Mouse (Mus musculus): ENCODE data around the gene Ppp6r2.

The Ppp6r2 gene

DNA sequence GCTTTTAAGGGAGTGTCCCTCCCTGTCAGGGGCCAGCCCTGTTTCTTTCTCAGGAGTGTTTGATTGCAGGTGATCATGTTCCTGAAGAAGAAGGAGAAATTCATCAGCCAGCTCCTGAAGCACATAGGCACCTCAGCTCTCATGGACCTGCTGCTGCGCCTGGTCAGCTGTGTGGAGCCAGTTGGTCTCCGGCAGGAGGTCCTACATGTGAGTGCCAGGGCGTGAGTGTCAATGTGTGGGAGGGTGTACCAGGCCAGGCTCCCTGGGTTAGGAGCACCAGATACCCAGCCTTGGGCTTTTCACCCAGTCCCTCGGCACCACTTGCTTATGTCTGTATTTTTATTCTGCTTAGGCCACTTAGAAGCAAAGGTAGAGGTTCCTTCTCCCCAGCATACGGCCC lies 47.6 kb downstream of the Ppp6r2 start:
- DNase-seq (ENCODE audit: low read depth, low spot score), result no peak

GRCm38 (mm10) chr15:89264485-89264884 lies 53.1 kb downstream of the Ppp6r2 start:
- DNase-seq (ENCODE audit: low read depth, low spot score), result no peak

- no peak for DNase-seq (ENCODE audit: low read depth, low spot score)
Observed at GRCm38 (mm10) chr15:89275497-89275896, 64.1 kb downstream of the Ppp6r2 start.

- DNase-seq (ENCODE audit: low read depth, low spot score), result no peak
Observed at GRCm38 (mm10) chr15:89277366-89277765, 66.0 kb downstream of the Ppp6r2 start.

GRCm38 (mm10) chr15:89282546-89282945 lies 71.2 kb downstream of the Ppp6r2 start:
- no peak for DNase-seq (ENCODE audit: low read depth, low spot score)

- DNase-seq (ENCODE audit: low read depth, low spot score), result no peak
Observed at GRCm38 (mm10) chr15:89284094-89284493, 72.7 kb downstream of the Ppp6r2 start.

- no peak for DNase-seq (ENCODE audit: low read depth, low spot score)
Observed at GRCm38 (mm10) chr15:89285004-89285403, 73.7 kb downstream of the Ppp6r2 start.

- no peak for DNase-seq (ENCODE audit: low read depth, low spot score)
Observed at GRCm38 (mm10) chr15:89285478-89285877, 74.1 kb downstream of the Ppp6r2 start.

DNA sequence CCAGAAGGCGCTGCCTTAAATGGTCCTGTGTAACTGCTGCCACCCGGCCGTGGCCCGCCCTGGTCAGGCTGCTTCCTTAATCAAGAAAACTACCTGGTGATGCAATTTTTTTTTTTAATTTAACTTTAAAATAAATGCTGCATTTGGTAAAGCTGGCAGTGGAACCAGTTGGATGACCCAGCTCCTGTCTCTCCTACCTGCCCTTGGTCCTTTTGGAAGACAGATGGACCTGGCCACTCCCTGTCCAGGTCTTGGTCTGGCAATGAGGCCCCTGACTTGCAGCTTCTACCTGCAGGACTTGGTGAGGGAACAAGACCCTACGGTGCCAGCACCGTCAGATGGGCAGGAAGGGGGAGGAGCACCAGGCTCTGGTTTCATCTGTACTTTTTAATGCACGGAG lies 74.8 kb downstream of the Ppp6r2 start:
- no peak for DNase-seq (ENCODE audit: low read depth, low spot score)

DNA sequence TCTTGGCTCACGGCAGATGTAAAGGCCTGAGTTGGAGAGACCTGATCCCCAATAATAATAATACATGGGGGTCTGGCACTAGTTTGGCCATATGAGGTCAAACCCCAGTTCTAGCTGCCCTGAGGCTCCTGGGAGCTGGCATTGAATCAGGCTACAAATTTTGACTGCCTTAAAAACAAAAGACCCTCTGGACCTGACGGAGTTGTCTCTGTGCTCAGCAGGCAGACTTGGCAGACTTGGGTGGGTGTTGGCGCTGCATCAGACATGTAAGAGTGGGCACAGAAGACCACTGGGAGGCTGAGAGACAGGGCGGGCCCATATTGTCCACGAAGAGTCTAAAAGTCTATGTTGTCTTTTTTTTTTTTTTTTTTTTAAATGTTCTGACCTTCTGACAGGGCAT lies 75.2 kb downstream of the Ppp6r2 start:
- no peak for DNase-seq (ENCODE audit: low read depth, low spot score)

DNA sequence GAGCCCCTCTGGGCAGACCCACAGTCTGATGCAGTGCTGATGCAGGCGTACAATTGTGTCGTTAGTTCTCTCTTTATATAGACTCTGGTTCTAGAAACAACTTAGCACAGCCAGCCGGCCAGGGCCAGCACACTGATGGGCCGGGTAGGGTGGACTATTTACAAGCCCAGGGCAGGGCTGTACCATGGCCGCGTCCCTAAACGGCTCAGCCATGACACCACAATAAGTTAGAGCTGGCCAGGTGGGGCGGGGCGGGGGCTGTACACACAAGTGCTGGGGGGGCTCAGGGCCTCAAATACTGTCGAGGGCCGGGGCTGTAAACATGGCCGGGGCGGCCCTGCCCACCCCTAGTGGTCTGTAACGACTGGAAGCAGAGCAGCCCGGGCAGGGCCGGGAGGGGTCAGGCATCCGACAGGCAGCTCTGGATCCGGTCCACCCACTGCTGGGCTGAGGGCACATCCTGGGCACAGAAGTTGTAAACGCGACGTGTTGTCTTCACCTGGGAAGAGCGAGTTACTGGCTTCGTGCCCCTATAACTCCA lies 76.9 kb downstream of the Ppp6r2 start:
- DNase-seq (ENCODE audit: low read depth, low spot score), result no peak

- no peak for DNase-seq (ENCODE audit: low read depth, low spot score)
Observed at GRCm38 (mm10) chr15:89289455-89289854, 78.1 kb downstream of the Ppp6r2 start.

DNA sequence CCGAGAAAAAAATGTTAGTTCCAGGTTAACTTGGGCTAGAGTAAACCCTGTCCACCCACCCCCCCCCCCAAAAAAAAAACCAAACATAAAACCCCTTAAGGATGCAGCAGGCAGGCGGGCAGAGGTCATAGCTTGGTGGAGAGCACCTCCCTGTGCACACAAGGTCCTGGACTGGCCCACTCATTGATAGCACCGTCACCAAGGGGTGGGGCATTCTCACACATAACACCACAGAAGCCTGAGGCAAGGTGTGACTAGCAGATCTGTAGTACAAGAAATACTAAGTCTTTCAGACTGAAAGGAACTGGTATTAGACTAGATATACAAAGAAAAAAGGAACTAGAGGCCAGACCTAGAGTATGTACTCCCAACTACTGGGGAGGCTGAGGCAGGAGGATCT lies 80.2 kb downstream of the Ppp6r2 start:
- DNase-seq (ENCODE audit: low read depth, low spot score), result no peak

DNA sequence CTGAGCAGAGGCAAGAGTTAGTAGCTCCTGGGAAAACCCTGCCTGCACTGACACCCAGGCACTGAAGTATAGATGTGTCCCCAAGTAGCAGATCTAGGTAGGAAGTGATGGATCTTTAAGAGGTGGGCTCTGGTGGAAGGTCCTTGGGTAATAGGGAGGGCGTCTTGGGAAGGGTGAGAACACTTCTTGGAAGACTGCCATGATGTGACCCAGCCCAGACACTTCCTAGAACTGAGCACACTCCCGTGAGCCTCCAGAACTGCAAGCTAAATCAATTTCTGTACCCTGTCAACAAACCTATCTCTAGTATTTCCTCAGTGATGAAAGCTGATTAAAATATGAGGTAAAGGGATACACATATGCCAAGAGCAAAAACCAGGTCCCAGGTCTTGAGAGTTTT lies 81.4 kb downstream of the Ppp6r2 start:
- DNase-seq (ENCODE audit: low read depth, low spot score), result no peak

- no peak for DNase-seq (ENCODE audit: low read depth, low spot score)
Observed at GRCm38 (mm10) chr15:89293778-89294177, 82.4 kb downstream of the Ppp6r2 start.

DNA sequence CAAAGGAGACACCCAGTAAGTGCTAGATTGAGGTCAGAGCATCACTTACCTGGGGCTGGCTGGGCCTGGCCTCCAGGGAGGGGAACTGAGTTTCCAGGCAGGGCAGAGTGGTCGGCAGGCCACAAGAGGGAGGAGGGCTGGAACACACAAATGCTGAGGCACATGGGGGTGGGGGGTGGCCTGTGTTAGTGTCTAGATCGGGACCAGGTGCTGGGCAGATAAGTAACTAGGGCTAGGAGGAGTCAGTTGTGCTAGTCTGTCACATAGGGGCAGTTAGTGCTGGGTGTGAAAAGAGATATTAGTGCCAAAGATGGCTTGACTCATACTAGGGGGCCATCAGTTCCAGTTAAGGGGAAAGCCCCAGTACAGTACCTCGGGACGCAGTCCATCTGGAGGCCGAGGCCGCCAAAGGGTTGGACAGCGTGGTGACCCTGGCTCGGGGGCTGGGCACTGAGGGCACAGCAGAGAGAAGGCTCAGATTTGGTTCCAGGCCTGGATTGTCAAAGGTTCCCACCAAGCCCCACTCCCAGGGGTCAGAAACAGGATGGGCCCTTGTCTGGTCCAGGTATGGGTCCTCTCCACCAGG lies 84.3 kb downstream of the Ppp6r2 start:
- no peak for DNase-seq (ENCODE audit: low read depth, low spot score)

DNA sequence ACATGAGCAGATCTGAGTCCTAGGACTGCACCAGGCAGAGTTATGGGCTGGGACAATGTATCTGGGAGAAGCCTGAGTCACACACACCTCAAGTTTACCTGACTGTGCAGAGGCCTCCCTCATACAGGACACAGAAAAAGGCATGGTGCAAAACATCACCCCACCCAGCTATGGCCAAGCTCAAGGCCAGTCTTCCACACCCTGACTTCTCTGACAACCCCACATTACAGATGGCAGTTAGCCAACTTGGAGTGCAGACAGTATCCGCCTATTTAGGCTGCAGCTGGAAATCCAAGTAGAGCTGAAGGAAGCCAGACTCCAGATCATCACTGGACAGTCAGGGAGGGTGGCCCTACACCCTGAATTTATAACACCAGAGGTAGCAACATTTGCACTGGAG lies 85.1 kb downstream of the Ppp6r2 start:
- DNase-seq (ENCODE audit: low read depth, low spot score), result no peak

DNA sequence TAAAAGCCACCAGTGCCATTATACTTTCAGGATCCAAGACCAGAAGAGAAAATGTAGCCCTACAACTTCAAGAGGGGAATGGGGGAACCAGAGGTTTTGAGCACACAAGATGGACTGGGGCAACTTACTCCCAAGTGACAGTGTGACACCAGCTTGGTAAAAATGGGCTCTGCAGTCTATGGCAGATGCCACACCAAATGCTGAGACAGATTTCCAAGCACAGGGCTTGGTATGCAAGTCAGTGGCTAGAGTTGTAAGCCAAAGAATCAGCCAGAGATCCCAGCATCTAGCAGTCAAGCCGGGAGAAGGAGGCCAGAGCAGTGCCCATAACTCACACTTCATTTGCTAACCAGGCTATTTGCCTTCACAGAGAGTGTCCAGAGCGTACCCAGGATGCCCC lies 86.3 kb downstream of the Ppp6r2 start:
- no peak for DNase-seq (ENCODE audit: low read depth, low spot score)

DNA sequence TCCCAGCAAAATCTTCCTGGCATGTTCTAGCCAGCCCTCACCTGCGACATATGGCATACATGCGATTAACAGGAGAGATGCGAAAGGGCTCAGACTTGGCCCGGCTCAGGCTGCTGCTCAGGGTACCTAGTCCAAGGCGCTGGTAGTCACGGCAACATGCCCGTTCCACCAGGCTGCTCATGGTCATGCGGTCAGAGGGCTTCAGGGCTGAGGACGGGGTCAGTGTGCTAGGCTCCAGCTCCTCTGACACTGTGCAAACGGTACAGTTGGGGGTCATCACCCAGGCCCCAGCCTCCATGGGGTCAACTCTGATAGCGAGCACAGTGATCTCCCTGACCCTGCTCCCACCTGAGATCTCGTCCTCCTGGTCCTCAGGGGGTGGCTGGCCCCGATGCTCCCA lies 88.8 kb downstream of the Ppp6r2 start:
- no peak for DNase-seq (ENCODE audit: low read depth, low spot score)

DNA sequence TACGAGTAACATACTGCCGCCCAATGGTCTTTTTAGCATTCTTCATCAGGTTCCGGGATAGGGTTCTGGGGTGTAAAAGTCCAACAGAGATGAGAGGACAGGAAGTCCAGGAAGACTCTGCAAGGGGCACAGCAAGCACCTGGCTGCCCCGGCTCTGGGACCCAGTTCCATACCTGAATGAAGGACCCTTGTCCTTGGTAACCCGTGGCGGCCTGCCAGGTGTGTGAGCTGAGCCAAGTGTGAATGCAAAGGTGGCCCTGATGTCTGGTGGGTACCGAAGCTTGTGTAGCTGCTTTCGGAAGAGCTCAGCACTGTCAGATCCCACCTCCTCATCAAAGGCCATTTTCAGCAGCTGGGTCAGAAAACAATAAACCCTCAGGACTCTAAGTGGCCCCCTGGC lies 89.2 kb downstream of the Ppp6r2 start:
- DNase-seq (ENCODE audit: low read depth, low spot score), result no peak

GRCm38 (mm10) chr15:89305966-89306365 lies 94.6 kb downstream of the Ppp6r2 start:
- DNase-seq (ENCODE audit: low read depth, low spot score), result no peak

GRCm38 (mm10) chr15:89307461-89307860 lies 96.1 kb downstream of the Ppp6r2 start:
- DNase-seq (ENCODE audit: low read depth, low spot score), result no peak

DNA sequence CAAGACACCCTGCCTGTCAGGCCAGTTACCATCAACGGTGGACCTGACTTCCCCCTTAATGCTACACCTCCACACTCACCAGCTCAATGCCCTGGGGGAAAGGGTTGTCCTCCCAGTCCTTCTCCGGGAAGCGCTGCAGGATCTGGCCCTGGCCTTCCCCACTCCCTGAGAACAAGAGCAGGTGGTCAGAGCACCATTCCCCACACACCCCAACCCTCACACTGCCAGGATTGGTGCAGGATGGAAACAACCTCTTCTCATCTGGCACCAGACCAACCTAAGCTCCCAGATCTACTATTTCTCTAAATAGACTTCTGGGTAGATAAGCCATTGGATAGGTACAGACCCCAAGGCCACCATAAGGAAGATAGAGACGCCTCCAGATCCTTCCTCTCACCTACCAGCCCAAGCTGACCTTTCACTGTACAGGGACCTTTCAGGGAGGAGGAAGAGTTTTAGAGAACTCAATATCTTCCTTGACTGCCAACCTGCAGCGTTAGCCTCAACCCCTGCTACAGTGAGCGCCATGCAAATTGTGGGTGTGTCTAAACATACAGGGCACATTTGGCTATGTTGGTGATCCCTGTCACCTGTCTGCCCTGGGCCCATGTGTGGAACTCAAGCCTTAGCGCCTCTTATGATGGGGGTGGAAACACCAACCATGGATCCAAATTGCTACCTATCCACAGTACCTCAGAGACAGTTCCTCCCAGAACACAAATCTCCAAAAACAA lies 97.2 kb downstream of the Ppp6r2 start:
- DNase-seq (ENCODE audit: low read depth, low spot score), result no peak

Measured in c-Kit-negative CD71-positive TER-119-positive erythroid progenitor cells, embryonic 14.5 days (primary cell).